Mouse (Mus musculus): ENCODE data around the gene Ppp1cc. TPM values are rescaled to one million over a fixed set of nuclear protein-coding genes. Genes with fewer than 3 reads are reported as not detected.
"Not testable (repeated sequence)": the region's sequence is repeated elsewhere in the genome, so short reads cannot be mapped to it uniquely, and the experiment has no call there.

Gene Ppp1cc
- total RNA-seq, 2 experiments from 2014 or later, result 138 to 139 TPM

GRCm38 (mm10) chr5:122204180-122204579 is 46.1 kb downstream of the Ppp1cc start:
- intact Hi-C loops (cut with DNase I), result loop anchor here (10.0 kb wide), 1 partner anchor 319 kb away; no protein-coding TSS in a partner anchor
- no peak for DNase-seq

- intact Hi-C loops (cut with DNase I), result loop anchor here (10.0 kb wide), 1 partner anchor 322 kb away; no protein-coding TSS in a partner anchor
- no peak for DNase-seq
These were observed 48.4 kb downstream of the Ppp1cc start, which contains the start of gene Hvcn1 for GRCm38 (mm10) chr5:122206475-122206874. Hvcn1 (plus strand) TSS chr5:122206804.

- DNase-seq, result no peak
- intact Hi-C loops (cut with DNase I), result loop anchor here (10.0 kb wide), 1 partner anchor 324 kb away; no protein-coding TSS in a partner anchor
These were observed 50.8 kb downstream of the Ppp1cc start for GRCm38 (mm10) chr5:122208909-122209308.

- intact Hi-C loops (cut with DNase I), result loop anchor here (10.0 kb wide), 1 partner anchor 325 kb away; no protein-coding TSS in a partner anchor
- DNase-seq, result peak; percentile 39 to 55
These were observed 51.7 kb downstream of the Ppp1cc start for GRCm38 (mm10) chr5:122209591-122210368.

- no peak for DNase-seq
- intact Hi-C loops (cut with DNase I), result no loop called here
These were observed 52.8 kb downstream of the Ppp1cc start for GRCm38 (mm10) chr5:122210890-122211289.

GRCm38 (mm10) chr5:122212125-122212524 is 54.0 kb downstream of the Ppp1cc start:
- intact Hi-C loops (cut with DNase I), result no loop called here
- DNase-seq, result no peak

GRCm38 (mm10) chr5:122212820-122213219 is 54.7 kb downstream of the Ppp1cc start:
- intact Hi-C loops (cut with DNase I), result not testable (repeated sequence)

GRCm38 (mm10) chr5:122213861-122214260 is 55.8 kb downstream of the Ppp1cc start:
- no peak for DNase-seq
- intact Hi-C loops (cut with DNase I), result no loop called here

More at GRCm38 (mm10) chr5:122212820-122213219, 54.7 kb downstream of the Ppp1cc start:
- not testable (repeated sequence) for DNase-seq

- intact Hi-C loops (cut with DNase I), result no loop called here
- DNase-seq, result no peak
These were observed 59.6 kb downstream of the Ppp1cc start for GRCm38 (mm10) chr5:122217636-122218035.

- no peak for DNase-seq
- intact Hi-C loops (cut with DNase I), result no loop called here
These were observed 60.2 kb downstream of the Ppp1cc start for GRCm38 (mm10) chr5:122218109-122218905.

- DNase-seq, result no peak
- intact Hi-C loops (cut with DNase I), result no loop called here
These were observed 60.9 kb downstream of the Ppp1cc start for GRCm38 (mm10) chr5:122218928-122219327.

- DNase-seq, result no peak
- intact Hi-C loops (cut with DNase I), result no loop called here
These were observed 61.9 kb downstream of the Ppp1cc start for GRCm38 (mm10) chr5:122219655-122220629.

GRCm38 (mm10) chr5:122221085-122221484 is 63.0 kb downstream of the Ppp1cc start:
- no peak for DNase-seq
- intact Hi-C loops (cut with DNase I), result no loop called here

GRCm38 (mm10) chr5:122224291-122224690 is 66.2 kb downstream of the Ppp1cc start:
- intact Hi-C loops (cut with DNase I), result no loop called here
- no peak for DNase-seq

Other genes starting within 250 kb of the Ppp1cc start
- gene Cux2, start 108.2 kb upstream of the Ppp1cc start, total RNA-seq (2021), result 1 to 10 TPM; 1.9 to 2.3 TPM
- gene Myl2, start 57.3 kb upstream of the Ppp1cc start, total RNA-seq (2021), result 1,000 to 10,000 TPM in 1 of 2 experiments, 100 to 1,000 TPM in 1; 404 to 1,700 TPM
- not detected for gene Ccdc63, start 17.5 kb upstream of the Ppp1cc start, total RNA-seq (2021)
- under 1 TPM; 0.37 to 0.77 TPM for gene Hvcn1, start 48.5 kb downstream of the Ppp1cc start, total RNA-seq (2021)
- 1 to 10 TPM; 1.6 to 2.2 TPM for gene Tctn1, start 106.2 kb downstream of the Ppp1cc start, total RNA-seq (2021)
- 100 to 1,000 TPM in 1 of 2 experiments, 10 to 100 TPM in 1; 93.8 to 103 TPM for gene Pptc7, start 126.1 kb downstream of the Ppp1cc start, total RNA-seq (2021)
- under 1 TPM; 0.42 to 0.54 TPM for gene Rad9b, start 196.0 kb downstream of the Ppp1cc start, total RNA-seq (2021)
- gene Vps29, start 196.1 kb downstream of the Ppp1cc start, total RNA-seq (2021), result 10 to 100 TPM; 36.2 to 41.3 TPM
- gene Gpn3, start 213.6 kb downstream of the Ppp1cc start, total RNA-seq (2021), result 10 to 100 TPM; 22.4 to 23.8 TPM
- 1 to 10 TPM; 4.2 to 6.5 TPM for gene Fam216a, start 214.1 kb downstream of the Ppp1cc start, total RNA-seq (2021)
- 10 to 100 TPM; 47.2 to 51.2 TPM for gene Arpc3, start 233.6 kb downstream of the Ppp1cc start, total RNA-seq (2021)